Mouse (Mus musculus): ENCODE results near the gene Sept5. TPM values are rescaled to one million over a fixed set of nuclear protein-coding genes. Genes with fewer than 3 reads are reported as not detected.

Sept5 gene
- polyA plus RNA-seq, 1 experiment, result 0.83 TPM

DNA sequence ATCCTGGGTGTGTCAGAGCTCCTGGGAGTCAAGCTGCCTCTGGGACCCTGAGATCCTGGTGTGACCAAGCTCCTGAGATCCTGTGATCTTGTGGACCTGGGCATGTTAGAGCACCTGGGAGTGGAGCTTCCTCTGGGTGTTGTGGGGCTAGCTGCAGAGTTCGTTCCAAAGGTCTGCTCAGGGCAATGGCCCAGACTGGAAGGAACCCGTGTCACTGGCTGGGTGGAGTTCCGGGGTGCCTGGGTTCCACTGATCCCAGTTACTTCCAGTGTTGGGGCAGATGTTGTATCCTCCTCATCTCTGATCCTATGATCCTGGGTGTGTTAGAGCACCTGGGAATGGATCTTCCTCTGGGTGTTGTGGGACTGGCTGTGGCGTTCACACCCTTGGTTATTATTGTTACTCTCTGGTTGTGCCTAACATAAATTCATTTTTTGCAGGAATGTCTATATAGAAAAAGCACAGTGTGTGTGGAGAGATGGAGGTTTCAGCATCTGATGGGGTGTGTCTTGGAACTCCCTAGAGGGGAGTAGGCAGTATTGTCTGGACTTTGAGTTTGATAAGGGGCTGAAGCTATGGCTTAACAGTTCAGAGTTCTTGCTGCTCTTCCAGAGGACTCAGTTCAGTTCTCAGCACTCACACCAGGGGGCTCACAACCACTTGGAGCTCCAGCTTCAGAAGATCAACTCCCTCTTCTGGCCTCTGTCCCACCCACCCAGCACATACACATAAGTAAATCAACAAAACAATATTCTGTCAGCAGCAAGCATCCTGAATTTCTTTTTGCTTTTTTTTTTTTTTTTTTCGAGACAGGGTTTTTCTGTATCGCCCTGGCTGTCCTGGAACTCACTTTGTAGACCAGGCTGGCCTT is 23.8 kb upstream of the Sept5 start:
- no peak overlapping the region for H3K27ac ChIP-seq (ENCODE audit: insufficient read depth, low read depth, low read length)
- TF ChIP-seq POLR2A (IDR thresholded peaks at IDR 0.05; ENCODE audit: borderline replicate concordance, low read depth, low read length) (no peak), CTCF (IDR thresholded peaks at IDR 0.05; ENCODE audit: low read depth, low read length) (no peak)
- H3K4me1 ChIP-seq (ENCODE audit: control insufficient read depth, insufficient read depth, low read length), result no peaks in the 10 kb centered on the region
- no peak overlapping the region for H3K4me3 ChIP-seq (ENCODE audit: insufficient read depth, low read length)

GRCm38 (mm10) chr16:18649126-18649525 is 19.4 kb upstream of the Sept5 start:
- H3K4me1 ChIP-seq (ENCODE audit: control insufficient read depth, insufficient read depth, low read length), result no peaks in the 10 kb centered on the region
- no peak for TF ChIP-seq CTCF (IDR thresholded peaks at IDR 0.05; ENCODE audit: low read depth, low read length)
- no peak for TF ChIP-seq POLR2A (IDR thresholded peaks at IDR 0.05; ENCODE audit: borderline replicate concordance, low read depth, low read length)
- no peak overlapping the region for H3K4me3 ChIP-seq (ENCODE audit: insufficient read depth, low read length)
- H3K27ac ChIP-seq (ENCODE audit: insufficient read depth, low read depth, low read length), result no peak overlapping the region

DNA sequence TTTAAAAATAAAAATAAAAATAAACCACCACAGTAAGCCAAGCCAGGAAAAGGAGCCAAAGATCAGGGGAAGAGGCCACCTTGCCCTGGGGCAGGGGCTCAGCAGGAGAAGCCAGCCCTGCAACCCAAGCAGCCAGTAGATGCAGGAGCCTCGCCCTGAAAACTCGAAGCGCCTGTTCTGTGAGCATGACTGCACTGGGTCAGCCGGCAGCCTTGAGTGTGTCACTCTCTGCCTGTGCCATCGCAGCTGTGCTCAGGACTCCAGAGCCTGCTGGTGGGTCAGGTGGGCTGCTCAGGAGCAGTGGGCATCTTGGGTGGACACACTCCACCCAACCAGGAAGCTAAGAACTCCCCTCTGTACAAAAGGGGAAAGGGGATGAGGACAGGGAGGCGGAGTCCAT is 15.6 kb upstream of the Sept5 start:
- no peak overlapping the region for H3K27ac ChIP-seq (ENCODE audit: insufficient read depth, low read depth, low read length)
- no peaks in the 10 kb centered on the region for H3K4me1 ChIP-seq (ENCODE audit: control insufficient read depth, insufficient read depth, low read length)

GRCm38 (mm10) chr16:18644485-18644884 is 14.7 kb upstream of the Sept5 start:
- no peak for TF ChIP-seq CTCF (IDR thresholded peaks at IDR 0.05; ENCODE audit: low read depth, low read length)
- TF ChIP-seq POLR2A (IDR thresholded peaks at IDR 0.05; ENCODE audit: borderline replicate concordance, low read depth, low read length), result no peak
- no peak overlapping the region for H3K4me3 ChIP-seq (ENCODE audit: insufficient read depth, low read length)
- no peak overlapping the region for H3K27ac ChIP-seq (ENCODE audit: insufficient read depth, low read depth, low read length)
- no peaks in the 10 kb centered on the region for H3K4me1 ChIP-seq (ENCODE audit: control insufficient read depth, insufficient read depth, low read length)

More for the DNA sequence above, 15.6 kb upstream of the Sept5 start:
- H3K4me3 ChIP-seq (ENCODE audit: insufficient read depth, low read length), result no peak overlapping the region
- TF ChIP-seq POLR2A (IDR thresholded peaks at IDR 0.05; ENCODE audit: borderline replicate concordance, low read depth, low read length) (no peak), CTCF (IDR thresholded peaks at IDR 0.05; ENCODE audit: low read depth, low read length) (no peak)

DNA sequence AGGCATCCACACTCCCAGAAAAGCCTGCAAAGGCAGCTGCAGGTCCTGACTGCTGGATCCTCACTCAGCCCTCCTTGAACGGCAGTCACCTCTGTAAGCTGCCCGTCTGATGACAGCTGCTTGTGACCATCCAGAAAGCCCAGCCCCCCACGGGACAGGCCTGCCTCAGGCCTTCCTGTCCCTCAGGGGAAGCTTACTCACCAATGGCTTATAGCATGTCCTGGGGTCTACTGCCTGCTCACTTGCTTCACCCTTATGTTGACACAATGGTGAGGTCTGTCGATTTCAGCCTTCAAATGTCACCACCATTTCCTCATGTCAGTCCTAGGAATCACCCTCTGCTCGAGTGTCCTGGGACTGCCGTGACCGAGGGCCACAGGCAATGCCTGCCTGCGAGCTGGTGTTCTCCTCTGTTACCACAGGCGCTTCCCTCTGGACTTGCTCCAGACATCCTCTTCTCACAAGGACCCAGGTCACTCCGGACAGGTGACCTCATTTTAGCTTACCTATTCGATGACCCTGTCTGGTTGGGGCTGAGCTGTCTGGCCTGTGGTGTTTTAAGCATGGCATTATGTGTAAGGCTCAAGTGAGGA is 13.7 kb upstream of the Sept5 start:
- no peaks in the 10 kb centered on the region for H3K4me1 ChIP-seq (ENCODE audit: control insufficient read depth, insufficient read depth, low read length)
- TF ChIP-seq POLR2A (IDR thresholded peaks at IDR 0.05; ENCODE audit: borderline replicate concordance, low read depth, low read length), result no peak
- H3K4me3 ChIP-seq (ENCODE audit: insufficient read depth, low read length), result no peak overlapping the region
- no peak overlapping the region for H3K27ac ChIP-seq (ENCODE audit: insufficient read depth, low read depth, low read length)

DNA sequence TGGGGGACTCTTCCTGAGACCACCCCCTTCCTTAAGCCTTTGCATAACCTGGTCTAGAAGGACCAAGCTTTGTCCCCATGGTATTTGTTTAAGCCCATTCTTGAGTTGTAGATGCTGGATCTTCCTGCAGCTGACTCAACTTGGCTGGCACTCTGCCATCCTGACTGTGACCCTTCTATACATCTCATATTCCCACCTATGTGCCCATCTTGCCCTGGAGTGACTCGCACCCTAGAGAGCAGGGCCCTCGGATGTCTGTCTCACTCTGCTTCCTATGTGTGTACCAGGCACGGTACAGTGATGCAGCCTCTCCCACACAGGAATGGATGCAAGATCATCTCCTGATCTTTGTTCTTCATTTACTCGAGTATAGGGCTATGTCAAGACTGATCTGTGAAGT is 13.1 kb upstream of the Sept5 start:
- H3K27ac ChIP-seq (ENCODE audit: insufficient read depth, low read depth, low read length), result no peak overlapping the region
- no peaks in the 10 kb centered on the region for H3K4me1 ChIP-seq (ENCODE audit: control insufficient read depth, insufficient read depth, low read length)
- TF ChIP-seq CTCF (IDR thresholded peaks at IDR 0.05; ENCODE audit: low read depth, low read length) (no peak), POLR2A (IDR thresholded peaks at IDR 0.05; ENCODE audit: borderline replicate concordance, low read depth, low read length) (no peak)
- H3K4me3 ChIP-seq (ENCODE audit: insufficient read depth, low read length), result no peak overlapping the region

- no peaks in the 10 kb centered on the region for H3K4me1 ChIP-seq (ENCODE audit: control insufficient read depth, insufficient read depth, low read length)
- TF ChIP-seq CTCF (IDR thresholded peaks at IDR 0.05; ENCODE audit: low read depth, low read length) (no peak), POLR2A (IDR thresholded peaks at IDR 0.05; ENCODE audit: borderline replicate concordance, low read depth, low read length) (no peak)
- H3K4me3 ChIP-seq (ENCODE audit: insufficient read depth, low read length), result no peak overlapping the region
- H3K27ac ChIP-seq (ENCODE audit: insufficient read depth, low read depth, low read length), result no peak overlapping the region
Measured at GRCm38 (mm10) chr16:18642291-18642690, 12.5 kb upstream of the Sept5 start.

DNA sequence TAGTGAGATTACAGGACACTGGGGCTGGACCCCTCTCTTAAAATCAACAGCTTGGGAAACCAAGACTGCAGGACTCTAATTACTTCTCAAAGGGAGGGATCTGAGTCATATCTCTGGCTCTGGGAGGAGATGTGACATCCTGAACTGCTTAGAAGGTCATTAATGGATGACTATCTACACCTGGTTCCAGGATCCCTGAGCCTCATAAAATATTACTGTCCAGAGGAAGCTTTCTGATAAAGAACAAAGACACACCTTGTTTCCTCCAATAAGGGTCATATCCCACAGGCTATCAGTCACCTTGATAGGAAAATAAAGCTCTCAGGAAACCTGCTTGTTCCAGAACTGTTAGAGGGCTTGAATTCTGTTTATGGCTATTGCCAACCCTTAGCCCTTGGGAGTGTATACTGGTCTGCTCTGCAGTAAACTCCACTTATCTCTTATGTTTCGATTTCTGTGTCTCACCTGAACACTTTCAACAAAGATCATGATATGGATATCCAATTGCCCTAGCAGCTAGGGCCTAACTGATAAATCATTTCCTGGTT is 9.7 kb upstream of the Sept5 start:
- Histone ChIP-seq H3K27ac (ENCODE audit: insufficient read depth, low read depth, low read length) (no peak overlapping the region), H3K4me3 (ENCODE audit: insufficient read depth, low read length) (no peak overlapping the region), H3K4me1 (ENCODE audit: control insufficient read depth, insufficient read depth, low read length) (no peaks in the 10 kb centered on the region)
- TF ChIP-seq POLR2A (IDR thresholded peaks at IDR 0.05; ENCODE audit: borderline replicate concordance, low read depth, low read length) (no peak), CTCF (IDR thresholded peaks at IDR 0.05; ENCODE audit: low read depth, low read length) (no peak)

GRCm38 (mm10) chr16:18638396-18638795 is 8.6 kb upstream of the Sept5 start:
- no peak for TF ChIP-seq POLR2A (IDR thresholded peaks at IDR 0.05; ENCODE audit: borderline replicate concordance, low read depth, low read length)
- no peak for TF ChIP-seq CTCF (IDR thresholded peaks at IDR 0.05; ENCODE audit: low read depth, low read length)
- H3K4me1 ChIP-seq (ENCODE audit: control insufficient read depth, insufficient read depth, low read length), result no peaks in the 10 kb centered on the region
- H3K27ac ChIP-seq (ENCODE audit: insufficient read depth, low read depth, low read length), result no peak overlapping the region
- no peak overlapping the region for H3K4me3 ChIP-seq (ENCODE audit: insufficient read depth, low read length)

DNA sequence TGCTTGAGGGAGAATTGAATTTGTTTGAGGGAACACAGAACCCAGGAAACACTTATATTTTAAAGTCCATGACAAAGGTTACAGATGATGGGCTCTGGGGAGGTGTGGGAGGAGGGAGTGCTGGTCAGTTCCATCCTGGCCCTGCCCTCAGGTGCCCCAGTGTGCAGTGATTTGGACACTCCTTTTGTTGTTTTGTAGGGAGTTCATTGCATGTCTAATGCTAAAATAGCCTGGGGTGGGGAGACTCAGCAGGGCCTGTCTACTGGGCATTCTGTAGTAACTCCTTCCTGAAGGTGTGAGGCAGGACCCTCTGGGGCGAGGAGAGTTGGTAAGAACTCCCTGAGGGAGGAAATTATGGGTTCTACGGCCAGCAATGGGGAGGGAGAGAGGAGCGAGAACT is 7.0 kb upstream of the Sept5 start:
- TF ChIP-seq POLR2A (IDR thresholded peaks at IDR 0.05; ENCODE audit: borderline replicate concordance, low read depth, low read length) (no peak), CTCF (IDR thresholded peaks at IDR 0.05; ENCODE audit: low read depth, low read length) (no peak)
- H3K4me1 ChIP-seq (ENCODE audit: control insufficient read depth, insufficient read depth, low read length), result no peaks in the 10 kb centered on the region
- H3K27ac ChIP-seq (ENCODE audit: insufficient read depth, low read depth, low read length), result no peak overlapping the region
- H3K4me3 ChIP-seq (ENCODE audit: insufficient read depth, low read length), result no peak overlapping the region

Measured in bone marrow macrophage, adult 2 months (primary cell).